Mouse (Mus musculus): Measurements from ENCODE around the gene Arhgef39.

Gene Arhgef39

DNA sequence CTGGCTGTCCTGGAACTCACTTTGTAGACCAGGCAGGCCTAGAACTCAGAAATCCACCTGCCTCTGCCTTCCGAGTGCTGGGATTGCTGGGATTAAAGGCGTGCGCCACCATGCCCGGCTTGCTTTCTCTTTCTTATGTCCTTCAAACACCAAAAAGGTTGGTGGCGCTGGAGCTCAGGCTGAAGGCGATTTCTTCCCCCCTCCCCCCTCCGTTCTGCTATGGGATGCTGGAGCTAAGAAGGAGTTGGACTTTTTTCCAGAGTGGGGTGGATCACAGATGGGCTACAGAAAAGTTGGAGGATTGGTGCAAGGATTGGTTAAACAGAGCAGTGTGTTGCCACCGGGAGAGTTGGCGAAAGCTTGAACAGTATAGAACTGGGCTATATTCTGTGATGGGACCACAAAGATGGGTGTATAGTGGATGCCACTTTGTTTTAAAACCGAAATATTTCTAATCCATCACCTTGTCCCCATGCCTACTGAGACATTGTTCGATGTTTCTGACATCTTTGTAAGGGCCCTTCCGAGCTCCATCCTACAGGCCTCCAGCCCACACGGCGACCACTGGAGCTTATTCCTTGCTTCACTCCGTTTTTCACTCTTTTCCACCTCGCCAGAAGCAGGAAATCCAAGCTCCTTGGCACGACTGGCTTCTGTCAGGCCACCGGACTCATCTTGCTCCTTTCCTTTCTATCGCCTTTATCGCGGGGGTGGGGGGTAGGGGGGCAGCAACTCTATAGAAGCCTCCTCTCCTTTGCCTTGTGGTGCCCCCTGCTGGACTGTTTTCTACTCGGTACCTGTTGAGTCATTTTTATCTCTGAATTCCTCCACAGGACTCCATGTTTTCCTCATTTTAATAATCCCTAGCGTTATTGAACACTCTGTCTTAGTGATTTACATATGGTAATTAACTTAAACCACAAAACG is 20.3 kb downstream of the Arhgef39 start:
- peak; percentile 77 to 91 for DNase-seq (ENCODE audit: low spot score in 2 of 2)

GRCm38 (mm10) chr4:43478534-43478858 is 21.0 kb downstream of the Arhgef39 start:
- DNase-seq (ENCODE audit: low spot score in 2 of 2) = no peak

DNA sequence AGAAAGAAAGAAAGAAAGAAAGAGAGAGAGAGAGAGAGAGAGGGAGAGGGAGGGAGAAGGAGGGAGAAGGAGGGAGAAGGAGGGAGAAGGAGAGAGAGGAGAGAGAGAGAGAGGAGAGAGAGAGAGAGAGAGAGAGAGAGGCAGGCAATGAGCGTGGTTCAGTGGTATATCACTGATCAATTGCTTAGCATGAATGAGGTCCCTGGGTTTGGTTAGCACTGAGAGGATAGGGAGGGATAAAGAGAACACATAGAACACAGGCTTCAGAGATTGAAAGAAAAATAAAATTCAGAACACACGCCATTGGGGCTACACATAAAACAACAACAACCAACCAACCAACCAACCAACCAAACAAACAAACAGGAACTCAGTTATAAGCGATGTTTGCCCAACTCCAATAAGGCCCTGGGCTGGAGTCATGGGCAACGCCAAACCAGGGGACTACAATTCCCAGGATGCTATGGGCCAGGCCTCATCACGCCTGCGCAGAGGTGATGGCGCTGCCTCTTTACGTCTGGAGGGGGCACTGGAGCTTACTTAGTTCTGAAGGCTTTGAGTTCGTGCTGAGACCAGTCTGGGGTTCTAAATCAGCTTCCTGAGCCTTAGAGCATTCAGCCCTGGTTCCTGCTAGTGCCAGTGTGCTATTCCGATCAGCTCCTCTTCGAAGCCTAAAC is 21.5 kb downstream of the Arhgef39 start:
- peak; percentile 88 to 93 for DNase-seq (ENCODE audit: low spot score in 2 of 2)

GRCm38 (mm10) chr4:43476604-43477003 is 22.9 kb downstream of the Arhgef39 start:
- DNase-seq (ENCODE audit: low spot score in 2 of 2) = no peak

GRCm38 (mm10) chr4:43473636-43474035 is 25.9 kb downstream of the Arhgef39 start:
- no peak for DNase-seq (ENCODE audit: low spot score in 2 of 2)

GRCm38 (mm10) chr4:43470301-43470700 is 29.2 kb downstream of the Arhgef39 start:
- no peak for DNase-seq (ENCODE audit: low spot score in 2 of 2)

GRCm38 (mm10) chr4:43466872-43467271 is 32.6 kb downstream of the Arhgef39 start:
- no peak for DNase-seq (ENCODE audit: low spot score in 2 of 2)

GRCm38 (mm10) chr4:43465935-43466334 is 33.6 kb downstream of the Arhgef39 start:
- DNase-seq (ENCODE audit: low spot score in 2 of 2) = no peak

- no peak for DNase-seq (ENCODE audit: low spot score in 2 of 2)
Observed at GRCm38 (mm10) chr4:43463102-43463501, 36.4 kb downstream of the Arhgef39 start.

- DNase-seq (ENCODE audit: low spot score in 2 of 2) = peak; percentile 57 to 72
Observed at GRCm38 (mm10) chr4:43457124-43457523, 42.4 kb downstream of the Arhgef39 start.

GRCm38 (mm10) chr4:43456470-43456869 is 43.0 kb downstream of the Arhgef39 start:
- peak; percentile 38 to 69 for DNase-seq (ENCODE audit: low spot score in 2 of 2)

- peak; percentile 35 to 69 for DNase-seq (ENCODE audit: low spot score in 2 of 2)
Observed at GRCm38 (mm10) chr4:43454041-43454836, 45.3 kb downstream of the Arhgef39 start, which contains the start of gene Cd72. TSS of gene Cd72 (minus strand) at chr4:43454628.

- DNase-seq (ENCODE audit: low spot score in 2 of 2) = no peak
Observed at GRCm38 (mm10) chr4:43453413-43453812, 46.1 kb downstream of the Arhgef39 start.

DNA sequence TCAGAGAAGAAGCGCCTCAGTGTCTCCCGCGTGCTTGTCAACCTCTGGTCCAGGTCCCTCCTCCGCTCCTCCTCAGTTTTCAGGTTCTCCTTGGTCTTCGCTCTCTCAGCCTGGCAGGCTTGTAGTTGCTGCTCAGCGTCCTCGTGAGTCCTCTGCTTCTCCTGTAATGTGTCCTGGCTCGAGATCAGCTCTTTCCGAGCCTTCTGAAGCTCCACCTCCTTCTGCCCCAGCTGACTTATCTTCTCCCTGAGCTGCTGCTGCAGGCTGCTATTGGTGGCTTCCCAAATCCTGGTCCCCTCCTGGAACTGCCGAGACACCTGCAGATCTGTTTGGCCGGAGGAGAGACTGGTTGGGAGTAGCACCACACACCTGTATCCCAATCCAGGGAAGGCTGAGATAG is 47.2 kb downstream of the Arhgef39 start:
- no peak for DNase-seq (ENCODE audit: low spot score in 2 of 2)

DNA sequence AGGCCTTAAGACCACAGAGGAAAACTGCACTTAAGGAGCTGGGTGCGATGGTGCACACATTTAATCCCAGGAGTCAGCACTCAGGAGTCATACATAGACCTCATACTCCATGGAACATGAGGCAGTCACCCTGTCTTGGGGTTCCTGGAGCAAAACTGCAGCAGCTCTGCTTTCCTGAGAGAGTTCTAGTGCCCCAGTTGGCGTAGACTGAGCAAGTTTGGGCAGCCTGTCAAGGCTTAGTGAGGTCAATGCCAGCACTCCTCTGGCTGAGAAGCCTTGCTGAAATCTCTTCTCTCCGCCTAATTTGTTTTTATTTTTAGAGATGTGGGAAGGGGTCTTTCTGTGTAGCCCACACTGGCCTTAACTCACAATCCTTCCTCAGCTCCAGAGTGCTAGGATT is 50.9 kb downstream of the Arhgef39 start:
- no peak for DNase-seq (ENCODE audit: low spot score in 2 of 2)

- DNase-seq (ENCODE audit: low spot score in 2 of 2) = no peak
Observed at GRCm38 (mm10) chr4:43447251-43447650, 52.2 kb downstream of the Arhgef39 start.

All from spleen, postnatal 4 days (tissue).